Mouse (Mus musculus) testis, adult 2 months (tissue): ENCODE measurements around the gene Nudt9.

Source experiments
- CTCF ChIP-seq: fragments of 200-500 bp; IDR thresholded peaks from 2 replicates; pipeline ENCODE4 v1.5.1; 2012; ENCODE audit warnings: low read depth, mild to moderate bottlenecking, inconsistent platforms, low read length, moderate library complexity; ENCODE audit not compliant: control insufficient read depth, insufficient read depth, insufficient replicate concordance
- POLR2A ChIP-seq: fragments of 200-500 bp; IDR thresholded peaks from 2 replicates; pipeline ENCODE4 v1.6.1; 2012; ENCODE audit warnings: low read depth, mild to moderate bottlenecking, inconsistent platforms, low read length, moderate library complexity; ENCODE audit not compliant: control insufficient read depth

GRCm38 (mm10) chr5:104108879-104109369 is 62.8 kb downstream of the Nudt9 start:
- TF ChIP-seq POLR2A (no peak), CTCF (no peak)
